Mouse (Mus musculus) kidney, embryonic 14.5 days (tissue): ENCODE measurements around the gene Rpl3l. TPM values are rescaled to one million over a fixed set of nuclear protein-coding genes. Genes with fewer than 3 reads are reported as not detected.
A peak's percentile ranks its signal among the peaks of the same experiment; 100 is the strongest.

Experiments
- ATAC-seq: fragments of 200-750 bp; cut with Nextera tagmentation; 2 replicates; pipeline ENCODE4 v1.8.0; 2017; ENCODE audit warnings: moderate number of reproducible peaks, mild to moderate bottlenecking, moderate TSS enrichment, moderate library complexity; ENCODE audit not compliant: low FRiP score, low TSS enrichment
- H3K27ac ChIP-seq: fragments of 300-500 bp; sonication (generic); 2 replicates; pipeline ENCODE4 v1.5.1; 2014; ENCODE audit warnings: low read depth, mild to moderate bottlenecking, low read length, moderate library complexity, mixed read lengths
- H3K27me3 ChIP-seq: fragments of 300-500 bp; sonication (generic); 2 replicates; pipeline ENCODE4 v1.6.1; 2014; ENCODE audit warnings: mild to moderate bottlenecking, low read length; ENCODE audit not compliant: control insufficient read depth, insufficient read depth
- H3K36me3 ChIP-seq: fragments of 300-500 bp; sonication (generic); 2 replicates; pipeline ENCODE4 v1.6.1; 2014; ENCODE audit warnings: low read length, mixed read lengths; ENCODE audit not compliant: control insufficient read depth, insufficient read depth
- H3K4me1 ChIP-seq: fragments of 300-500 bp; sonication (generic); 2 replicates; pipeline ENCODE4 v1.6.1; 2014; ENCODE audit warnings: low read length, mixed read lengths; ENCODE audit not compliant: control insufficient read depth, insufficient read depth
- H3K4me2 ChIP-seq: fragments of 300-500 bp; sonication (generic); replicated peaks from 2 replicates; pipeline ENCODE4 v1.6.1; 2014; ENCODE audit warnings: low read depth, mild to moderate bottlenecking, low read length
- H3K4me3 ChIP-seq: fragments of 300-500 bp; sonication (generic); 2 replicates; pipeline ENCODE4 v1.5.1; 2014; ENCODE audit warnings: mild to moderate bottlenecking, low read length
- H3K9ac ChIP-seq: fragments of 300-500 bp; sonication (generic); 2 replicates; pipeline ENCODE4 v1.6.1; 2014; ENCODE audit warnings: low read depth, mild to moderate bottlenecking, low read length, moderate library complexity
- H3K9me3 ChIP-seq: fragments of 300-500 bp; sonication (generic); 2 replicates; pipeline ENCODE4 v1.6.1; 2016; ENCODE audit warnings: low read length; ENCODE audit not compliant: control insufficient read depth
- WGBS: fragments of 180-500 bp; shearing (Covaris S2); extraction: QIAGEN DNeasy Blood & Tissue Kit; methylation state at CpG from one replicate; pipeline ENCODE4 v1.1.7; 2014; 5-methylcytosine and 5-hydroxymethylcytosine counted together
- polyA plus RNA-seq: library from polyadenylated mRNA; unstranded; fragments of >200 nt; fragmentation: Nextera tagmentation; extraction: Ambion mirVana; gene quantifications from 2 replicates; pipeline ENCODE4 v1.2.1, GENCODE M21; 2014

Rpl3l gene
- polyA plus RNA-seq, 1 experiment from 2014 or later, result not detected

DNA sequence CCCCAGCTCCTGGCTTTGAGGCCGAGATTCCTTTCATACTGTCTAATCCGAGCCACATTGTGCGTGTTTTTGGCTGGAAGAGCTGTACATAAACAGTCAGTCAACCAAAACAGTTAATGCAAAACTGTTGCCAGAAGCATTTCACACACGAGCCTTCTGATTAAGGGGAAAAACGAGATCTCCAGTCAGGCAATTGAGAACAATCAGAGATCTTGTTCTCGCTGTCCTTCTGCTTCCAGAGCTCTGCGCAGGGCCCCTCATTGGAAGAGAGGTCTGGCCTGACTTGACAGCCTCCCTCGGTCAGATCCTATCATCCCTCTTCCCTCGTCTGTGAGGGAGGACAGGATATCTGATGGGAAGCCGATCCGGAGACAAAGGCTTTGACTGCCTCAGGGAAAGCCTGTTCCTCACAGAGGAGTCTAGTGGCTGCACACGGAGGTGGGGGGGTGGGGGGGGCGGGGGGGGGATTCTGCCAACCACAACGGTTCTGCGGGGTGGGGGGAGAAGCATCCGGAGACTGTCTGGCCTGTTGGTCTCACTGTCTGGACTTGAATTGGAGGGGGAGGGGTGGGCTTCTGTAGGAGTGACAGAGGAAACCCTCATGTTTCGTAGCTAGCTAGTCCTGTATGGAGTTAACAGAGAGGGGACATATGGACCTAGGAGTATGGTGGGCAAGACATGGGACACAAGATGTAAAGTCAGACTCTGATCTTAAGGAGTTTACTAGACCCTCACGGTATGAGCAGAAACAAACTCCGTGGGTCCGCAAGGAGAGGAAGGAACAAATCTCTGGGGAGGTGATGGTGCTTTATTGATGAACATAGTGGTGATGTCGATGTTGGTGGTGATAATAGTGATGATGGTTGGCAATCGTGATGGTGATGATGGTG, 37.6 kb downstream of the Rpl3l start:
- H3K4me1 ChIP-seq, result peaks cover 58% of the 10 kb centered on the region
- H3K9ac ChIP-seq, result no peak overlapping the region; the same call in 1 of the 2 replicates
- H3K4me2 ChIP-seq, result peak overlapping the region; percentile 15
- WGBS, result 30% methylated on average over 22 of the region's 22 CpGs
- no peaks in the 10 kb centered on the region for H3K9me3 ChIP-seq
- no peaks in the 10 kb centered on the region for H3K36me3 ChIP-seq
- peak overlapping the region; percentile 77 for H3K27ac ChIP-seq
- no peak overlapping the region for H3K4me3 ChIP-seq
- peak; percentile 44 for ATAC-seq
- no peaks in the 10 kb centered on the region for H3K27me3 ChIP-seq

- 5% methylated on average over 12 of the region's 12 CpGs for WGBS
- H3K9ac ChIP-seq, result no peak overlapping the region
- 0 out of 2 replicates have a peak overlapping the region, but pooled peaks have one; percentile 17 for H3K4me2 ChIP-seq
- peak; percentile 80 for ATAC-seq
- H3K4me1 ChIP-seq, result peaks cover 58% of the 10 kb centered on the region
- H3K9me3 ChIP-seq, result no peaks in the 10 kb centered on the region
- peak overlapping the region; percentile 77 for H3K27ac ChIP-seq
- H3K27me3 ChIP-seq, result no peaks in the 10 kb centered on the region
- H3K36me3 ChIP-seq, result no peaks in the 10 kb centered on the region
- no peak overlapping the region for H3K4me3 ChIP-seq
Measured at GRCm38 (mm10) chr17:24766266-24766875, 38.8 kb downstream of the Rpl3l start.

DNA sequence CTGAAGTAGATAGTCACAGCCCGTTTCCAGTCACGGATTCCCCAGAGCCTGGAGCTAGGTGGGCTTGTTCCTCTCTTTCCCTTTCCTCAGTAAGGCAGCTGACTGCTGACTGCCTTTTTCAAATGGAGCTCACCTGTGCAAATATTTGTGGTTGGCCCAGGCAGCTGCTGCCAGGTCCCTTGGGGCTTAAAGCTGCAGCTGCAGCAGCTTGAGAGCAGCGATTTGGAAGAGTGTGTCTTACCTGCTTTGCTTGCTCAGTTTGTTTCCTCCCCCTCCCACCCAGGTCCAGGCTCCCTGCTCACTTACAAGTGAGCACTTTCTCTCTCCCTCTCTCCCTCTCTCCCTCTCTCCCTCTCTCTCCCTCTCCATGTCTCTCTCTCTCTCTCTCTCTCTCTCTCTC, 41.5 kb downstream of the Rpl3l start:
- Histone ChIP-seq H3K4me3 (no peak overlapping the region), H3K9me3 (no peaks in the 10 kb centered on the region), H3K27ac (no peak overlapping the region), H3K4me1 (peaks cover 46% of the 10 kb centered on the region), H3K36me3 (no peaks in the 10 kb centered on the region), H3K4me2 (no peak overlapping the region), H3K9ac (no peak overlapping the region), H3K27me3 (no peaks in the 10 kb centered on the region; the same call in 1 of the 2 replicates)
- 42% methylated on average over 3 of the region's 3 CpGs for WGBS
- no peak for ATAC-seq

DNA sequence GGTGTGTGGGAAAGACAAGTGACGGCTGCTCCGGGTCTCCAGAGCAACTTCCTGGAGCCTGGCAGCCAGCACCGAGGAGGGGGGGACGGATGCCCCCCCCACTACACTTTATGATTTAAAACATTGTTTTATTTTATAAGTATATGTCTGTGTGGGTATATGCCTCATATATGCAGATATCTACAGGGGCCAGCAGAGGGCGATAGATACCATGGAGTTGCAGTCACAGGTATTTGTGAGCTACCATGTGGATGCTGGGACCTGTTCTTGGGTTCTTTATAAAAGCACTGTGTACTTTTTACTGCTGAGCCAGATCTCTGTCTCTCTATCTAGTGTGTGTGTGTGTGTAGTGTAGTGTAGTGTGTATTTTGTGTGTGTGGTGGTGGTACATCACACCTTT, 45.6 kb downstream of the Rpl3l start:
- no peak overlapping the region; the same call in 1 of the 2 replicates for H3K9ac ChIP-seq
- no peaks in the 10 kb centered on the region; the same call in 1 of the 2 replicates for H3K27me3 ChIP-seq
- no peaks in the 10 kb centered on the region for H3K9me3 ChIP-seq
- no peak overlapping the region for H3K4me2 ChIP-seq
- no peaks in the 10 kb centered on the region for H3K36me3 ChIP-seq
- H3K4me1 ChIP-seq, result peaks cover 8% of the 10 kb centered on the region; the same call in 1 of the 2 replicates
- H3K27ac ChIP-seq, result no peak overlapping the region
- WGBS, result 80% methylated on average over 5 of the region's 5 CpGs
- ATAC-seq, result no peak
- no peak overlapping the region for H3K4me3 ChIP-seq

GRCm38 (mm10) chr17:24775173-24775572, 47.6 kb downstream of the Rpl3l start:
- Histone ChIP-seq H3K27me3 (no peaks in the 10 kb centered on the region; the same call in 1 of the 2 replicates), H3K9ac (no peak overlapping the region), H3K9me3 (no peaks in the 10 kb centered on the region), H3K4me2 (no peak overlapping the region), H3K36me3 (no peaks in the 10 kb centered on the region), H3K4me3 (no peak overlapping the region), H3K4me1 (no peaks in the 10 kb centered on the region), H3K27ac (no peak overlapping the region)
- ATAC-seq, result no peak
- WGBS, result 83% methylated on average over 8 of the region's 8 CpGs

- H3K4me1 ChIP-seq, result no peaks in the 10 kb centered on the region
- H3K9me3 ChIP-seq, result no peaks in the 10 kb centered on the region
- H3K4me2 ChIP-seq, result no peak overlapping the region
- no peak overlapping the region for H3K9ac ChIP-seq
- no peak overlapping the region for H3K4me3 ChIP-seq
- no peaks in the 10 kb centered on the region for H3K36me3 ChIP-seq
- H3K27ac ChIP-seq, result no peak overlapping the region
- H3K27me3 ChIP-seq, result no peaks in the 10 kb centered on the region; the same call in 1 of the 2 replicates
- 52% methylated on average over 2 of the region's 2 CpGs for WGBS
- no peak for ATAC-seq
Measured at GRCm38 (mm10) chr17:24777073-24777472, 49.5 kb downstream of the Rpl3l start.

- Histone ChIP-seq H3K27ac (no peak overlapping the region), H3K4me2 (no peak overlapping the region), H3K4me3 (no peak overlapping the region), H3K9ac (no peak overlapping the region), H3K9me3 (no peaks in the 10 kb centered on the region), H3K4me1 (no peaks in the 10 kb centered on the region), H3K27me3 (no peaks in the 10 kb centered on the region), H3K36me3 (no peaks in the 10 kb centered on the region)
- WGBS, result 88% methylated on average over 2 of the region's 2 CpGs
- ATAC-seq, result no peak
Measured at GRCm38 (mm10) chr17:24780821-24781220, 53.2 kb downstream of the Rpl3l start.
